Mouse (Mus musculus) kidney, postnatal 10 days (tissue): ENCODE data around the gene Unc13d.
"Not testable (repeated sequence)": the region's sequence is repeated elsewhere in the genome, so short reads cannot be mapped to it uniquely, and the experiment has no call there.

ENCODE experiments used
- DNase-seq: peaks from one replicate; pipeline ENCODE4 v3.0.0; 2021; ENCODE audit warnings: mixed read lengths

Gene Unc13d

DNA sequence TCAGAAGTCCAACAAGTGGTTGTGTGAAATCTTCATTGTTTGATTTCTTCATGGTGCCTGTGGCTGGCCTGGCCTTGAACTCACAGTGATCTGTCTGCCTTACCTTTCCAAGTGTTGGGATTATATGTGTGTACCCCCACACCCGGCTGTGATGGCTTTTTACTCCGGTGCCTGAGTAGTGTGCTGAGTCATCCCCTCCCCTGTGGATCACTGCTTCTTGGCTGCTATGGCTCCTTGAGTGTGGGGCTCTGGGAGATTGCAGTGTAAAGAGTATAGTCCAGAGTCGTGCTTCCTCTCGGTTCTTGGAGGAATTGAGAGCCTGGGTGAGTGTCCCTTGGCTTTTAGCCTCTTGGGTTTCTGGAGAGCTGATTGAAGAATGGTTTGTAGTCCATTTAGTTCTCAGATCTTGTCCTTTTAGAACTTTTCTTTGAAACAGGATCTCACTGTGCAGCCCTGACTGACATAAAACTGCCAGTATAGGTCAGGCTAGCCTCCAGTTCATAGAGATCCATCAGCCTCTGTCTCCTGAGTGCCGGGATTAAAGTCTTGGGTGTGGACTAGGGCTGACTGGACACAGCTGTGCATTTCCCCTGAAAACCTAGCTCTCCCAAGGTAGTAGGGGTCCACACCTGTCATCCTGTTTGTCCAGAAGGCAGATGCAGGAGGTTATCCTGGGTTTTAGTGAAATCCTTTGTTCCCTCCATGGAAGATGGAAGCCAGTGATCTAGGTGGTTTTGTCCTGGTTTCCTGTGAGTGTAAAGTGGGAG lies 35.2 kb downstream of the Unc13d start:
- DNase-seq, result no peak

- no peak for DNase-seq
Measured at GRCm38 (mm10) chr11:116041833-116042232, 35.9 kb downstream of the Unc13d start.

- DNase-seq, result no peak
Measured at GRCm38 (mm10) chr11:116040593-116040992, 37.2 kb downstream of the Unc13d start.

DNA sequence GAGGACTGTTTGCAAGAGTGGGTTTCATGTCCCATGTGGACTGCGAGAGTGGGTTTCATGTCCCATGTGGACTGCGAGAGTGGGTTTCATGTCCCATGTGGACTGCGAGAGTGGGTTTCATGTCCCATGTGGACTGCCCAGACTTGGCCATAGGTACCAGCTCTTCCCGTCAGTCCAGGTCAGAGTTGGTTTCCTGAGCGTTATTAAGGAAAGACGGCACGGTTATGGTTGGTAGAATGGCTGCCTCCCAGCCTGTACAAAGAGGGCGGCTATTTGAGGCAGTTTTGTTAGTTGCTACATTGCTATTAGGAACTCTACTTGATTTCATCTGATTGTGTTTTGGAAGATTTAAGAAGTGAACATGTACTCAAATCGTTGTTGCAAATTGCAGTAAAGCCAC lies 39.9 kb downstream of the Unc13d start:
- DNase-seq, result no peak

DNA sequence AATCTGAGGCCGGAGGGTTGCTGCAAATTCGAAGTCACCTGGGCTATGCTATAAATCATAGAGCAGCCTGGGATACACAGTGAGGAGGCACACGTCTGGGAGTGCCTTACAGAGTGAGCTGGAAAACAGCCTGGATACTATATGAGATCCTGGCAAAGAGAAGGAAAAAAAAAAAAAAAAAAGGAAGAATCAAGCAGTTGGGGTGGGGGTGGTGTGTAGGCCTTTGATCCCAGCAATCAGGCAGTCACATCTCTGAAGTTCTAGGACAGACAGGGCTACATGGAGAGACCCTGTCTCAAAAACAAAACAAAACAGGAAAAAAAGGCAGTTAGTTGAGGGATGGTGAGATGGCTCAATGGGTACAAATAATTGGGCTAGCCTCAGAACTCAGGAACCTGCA lies 41.1 kb downstream of the Unc13d start:
- DNase-seq, result no peak

DNA sequence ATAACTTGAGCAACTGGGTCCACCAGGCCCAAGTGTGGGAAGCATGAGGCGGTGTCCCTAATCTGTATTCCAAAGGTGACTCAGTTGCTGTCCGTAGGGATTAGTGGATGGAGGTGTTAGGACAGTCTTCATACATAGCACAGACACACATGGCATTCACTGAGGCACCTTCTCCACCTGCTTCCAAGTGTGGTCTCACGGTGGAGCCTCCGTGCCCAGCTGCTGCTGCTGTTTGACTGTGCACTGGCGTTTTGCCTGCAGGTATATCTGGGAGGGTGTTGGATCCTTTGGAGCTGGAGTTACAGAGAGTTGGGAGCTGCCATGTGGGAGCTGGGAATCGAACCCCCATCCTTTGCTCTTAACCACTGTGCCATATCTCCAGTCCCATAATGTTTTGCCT lies 43.2 kb downstream of the Unc13d start:
- DNase-seq, result no peak

GRCm38 (mm10) chr11:116030898-116031845 lies 46.6 kb downstream of the Unc13d start:
- DNase-seq, result peak; percentile 50

GRCm38 (mm10) chr11:116030088-116030897 lies 47.5 kb downstream of the Unc13d start, which contains the start of gene Unk:
Gene Unk, plus strand, starts transcription at chr11:116030322.
- DNase-seq, result peak; percentile 98

DNA sequence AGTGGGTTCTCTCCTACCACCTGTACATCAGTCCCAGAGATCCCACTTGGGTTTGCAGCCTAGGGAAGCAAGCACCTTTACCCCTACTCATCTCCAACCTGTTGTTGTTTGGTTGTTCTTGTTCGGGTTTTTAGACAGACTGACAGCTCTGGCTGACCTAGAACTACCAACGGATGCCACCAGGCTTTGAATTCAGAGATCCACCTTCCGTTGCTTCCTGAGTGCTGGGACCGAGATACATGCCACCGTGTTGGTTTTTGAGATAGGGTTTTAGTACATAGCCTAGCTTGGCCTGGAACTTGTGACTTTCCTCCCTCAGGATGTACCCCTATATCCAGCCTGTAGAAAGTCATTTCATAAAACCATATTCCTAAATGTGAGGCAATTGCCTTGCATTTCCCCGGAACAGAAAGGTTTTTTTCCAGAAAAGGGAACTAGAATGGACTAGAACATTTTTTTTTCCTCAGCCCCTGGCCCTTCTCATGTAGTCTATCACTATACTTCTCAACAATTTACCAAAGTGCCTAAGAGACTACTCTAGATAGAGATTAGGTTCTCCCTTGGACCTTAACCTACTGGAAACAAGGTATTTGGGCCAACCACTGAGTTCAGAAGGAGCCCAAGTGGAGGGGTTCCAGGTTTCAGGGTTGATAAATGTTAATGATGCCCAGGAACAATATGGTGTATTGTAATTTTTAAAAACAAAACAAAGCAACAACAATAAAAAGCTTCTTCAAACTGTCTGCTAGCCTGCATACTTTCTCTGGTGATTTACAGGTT lies 48.5 kb downstream of the Unc13d start:
- DNase-seq, result no peak

DNA sequence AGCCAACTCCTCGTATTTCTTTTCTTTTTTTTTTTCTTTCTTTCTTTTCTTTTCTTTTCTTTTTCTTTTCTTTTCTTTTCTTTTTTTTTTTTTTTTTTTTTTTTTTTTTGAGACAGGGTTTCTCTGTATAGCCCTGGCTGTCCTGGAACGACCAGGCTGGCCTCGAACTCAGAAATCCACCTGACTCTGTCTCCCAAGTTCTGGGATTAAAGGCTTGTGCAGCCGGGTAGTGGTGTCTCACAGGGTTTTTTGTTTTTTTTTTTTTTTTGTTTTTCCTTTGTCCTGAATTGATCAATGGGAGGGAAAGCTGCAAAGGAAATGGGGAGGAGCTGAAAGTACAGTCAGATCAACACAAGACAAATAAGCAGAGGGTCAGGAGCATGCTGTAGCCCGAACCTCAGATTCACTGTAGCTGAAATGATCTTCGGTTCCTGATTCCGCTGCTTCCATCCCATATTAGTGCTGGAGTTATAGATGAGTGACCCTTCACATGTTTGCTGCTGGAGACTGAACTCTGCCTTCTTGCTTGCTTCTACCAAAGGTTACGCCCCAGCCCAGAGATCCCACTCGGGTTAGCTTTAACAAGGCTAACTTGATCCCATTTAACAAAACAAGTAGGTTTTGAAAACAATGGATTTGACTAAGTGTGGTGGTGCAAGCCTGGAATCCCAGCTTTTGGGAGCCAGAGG lies 49.4 kb downstream of the Unc13d start:
- no peak for DNase-seq

DNA sequence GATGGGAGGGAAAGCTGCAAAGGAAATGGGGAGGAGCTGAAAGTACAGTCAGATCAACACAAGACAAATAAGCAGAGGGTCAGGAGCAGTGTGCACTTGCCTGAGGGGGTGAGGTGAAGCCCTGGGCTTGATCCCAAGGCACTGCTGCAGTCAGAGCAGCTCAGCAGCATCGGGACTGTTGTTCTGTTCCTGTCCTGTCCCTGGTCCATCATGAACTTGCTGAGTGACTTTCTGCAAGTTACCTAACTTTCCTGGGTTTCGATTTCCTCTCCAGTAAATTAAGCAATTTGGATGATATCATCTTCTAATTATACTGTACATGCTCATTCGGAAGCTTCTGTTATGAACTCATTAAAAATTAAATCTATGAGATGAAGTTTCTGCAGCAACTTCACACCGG lies 50.0 kb downstream of the Unc13d start, which contains the start of gene H3f3b:
TSS of gene H3f3b (minus strand) at position 207 of the 400 bp plus-strand sequence.
- DNase-seq, result no peak

DNA sequence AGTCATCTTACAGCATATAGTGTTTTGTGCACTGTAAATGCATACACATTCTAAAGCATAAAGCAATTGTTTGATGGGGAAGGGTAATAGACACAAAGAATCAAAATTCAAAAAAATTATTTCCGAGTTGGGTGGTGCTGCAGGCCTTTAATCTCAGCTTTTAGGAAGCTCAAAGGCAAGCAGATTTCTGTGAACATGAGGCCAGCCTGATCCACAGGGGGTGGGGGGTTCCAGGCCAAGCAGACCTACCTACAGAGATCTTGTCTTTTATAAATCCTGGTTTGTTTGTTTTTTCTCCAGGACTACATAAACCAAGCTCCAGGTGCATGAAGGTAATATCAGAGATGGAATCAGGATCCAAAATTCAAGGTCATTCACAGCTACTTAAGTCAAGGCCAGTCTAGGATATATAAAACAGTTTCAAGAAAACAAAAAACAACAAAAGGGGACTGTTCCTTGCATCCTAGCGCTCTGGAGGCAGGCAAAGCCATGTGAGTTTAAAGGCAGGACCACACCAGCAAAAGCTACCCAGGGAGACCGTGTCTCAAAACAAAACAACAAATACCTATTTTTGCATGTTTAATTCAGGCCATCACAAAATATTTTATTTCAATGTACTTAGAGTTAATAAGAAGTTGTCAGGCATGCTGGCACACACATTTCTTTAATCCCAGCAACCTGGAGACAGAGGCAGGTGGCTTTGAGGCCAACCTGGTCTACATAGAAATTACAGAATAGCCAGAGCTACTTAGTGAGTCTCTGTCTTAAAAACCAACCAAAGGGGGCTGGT lies 52.5 kb downstream of the Unc13d start:
- DNase-seq, result no peak

GRCm38 (mm10) chr11:116024356-116024808 lies 53.4 kb downstream of the Unc13d start:
- peak; percentile 96 for DNase-seq

GRCm38 (mm10) chr11:116023771-116024355 lies 53.9 kb downstream of the Unc13d start:
- DNase-seq, result peak; percentile 89

DNA sequence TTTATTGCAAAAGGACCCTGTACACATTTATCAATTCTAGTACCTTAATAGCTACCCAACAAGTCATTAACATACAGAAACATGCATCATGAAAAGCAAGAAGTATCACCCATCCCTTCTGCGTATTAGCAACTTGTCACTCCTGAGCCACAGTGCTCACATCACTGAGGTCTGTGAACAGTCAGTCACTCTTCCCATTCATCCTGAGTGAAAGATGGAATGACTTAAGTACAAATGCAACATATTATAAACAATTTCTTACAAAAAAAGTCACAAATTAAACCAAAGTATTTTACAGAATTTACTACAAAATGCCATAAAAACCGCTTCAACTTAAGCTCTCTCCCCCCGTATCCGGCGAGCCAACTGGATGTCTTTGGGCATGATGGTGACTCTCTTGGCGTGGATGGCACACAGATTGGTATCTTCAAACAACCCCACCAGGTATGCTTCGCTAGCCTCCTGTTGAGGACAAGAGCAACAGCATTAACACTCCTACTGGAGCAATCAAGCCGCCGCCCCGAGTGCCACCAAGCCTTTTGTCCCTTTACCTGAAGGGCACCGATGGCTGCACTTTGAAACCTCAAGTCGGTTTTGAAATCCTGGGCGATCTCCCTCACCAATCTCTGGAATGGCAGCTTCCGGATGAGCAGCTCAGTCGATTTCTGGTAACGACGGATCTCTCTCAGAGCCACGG lies 54.5 kb downstream of the Unc13d start:
- not testable (repeated sequence) for DNase-seq

DNA sequence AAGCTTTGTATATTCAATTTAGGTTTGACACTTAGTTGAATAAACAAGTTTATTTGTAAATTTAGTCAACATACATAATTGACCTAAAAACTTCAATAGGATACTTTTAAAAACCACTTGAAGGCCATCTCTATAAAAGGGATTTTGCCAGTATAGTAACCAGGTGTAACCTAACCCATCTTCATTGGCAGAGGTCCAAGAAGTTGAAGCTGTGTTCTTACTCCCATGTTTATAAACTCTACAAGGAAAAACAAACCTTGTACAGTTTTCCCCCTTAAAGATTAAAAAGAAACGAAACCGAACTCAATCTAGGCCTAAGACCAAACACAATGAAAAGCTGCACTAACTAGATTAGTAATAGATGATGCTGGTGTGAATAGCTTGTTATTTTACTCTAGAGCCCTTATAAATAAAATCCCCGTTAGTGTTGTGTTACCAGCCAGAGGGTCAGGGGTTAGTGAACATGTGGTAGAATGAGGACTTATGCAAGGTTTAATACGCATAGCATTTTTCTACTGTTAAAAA lies 55.4 kb downstream of the Unc13d start:
- DNase-seq, result no peak

DNA sequence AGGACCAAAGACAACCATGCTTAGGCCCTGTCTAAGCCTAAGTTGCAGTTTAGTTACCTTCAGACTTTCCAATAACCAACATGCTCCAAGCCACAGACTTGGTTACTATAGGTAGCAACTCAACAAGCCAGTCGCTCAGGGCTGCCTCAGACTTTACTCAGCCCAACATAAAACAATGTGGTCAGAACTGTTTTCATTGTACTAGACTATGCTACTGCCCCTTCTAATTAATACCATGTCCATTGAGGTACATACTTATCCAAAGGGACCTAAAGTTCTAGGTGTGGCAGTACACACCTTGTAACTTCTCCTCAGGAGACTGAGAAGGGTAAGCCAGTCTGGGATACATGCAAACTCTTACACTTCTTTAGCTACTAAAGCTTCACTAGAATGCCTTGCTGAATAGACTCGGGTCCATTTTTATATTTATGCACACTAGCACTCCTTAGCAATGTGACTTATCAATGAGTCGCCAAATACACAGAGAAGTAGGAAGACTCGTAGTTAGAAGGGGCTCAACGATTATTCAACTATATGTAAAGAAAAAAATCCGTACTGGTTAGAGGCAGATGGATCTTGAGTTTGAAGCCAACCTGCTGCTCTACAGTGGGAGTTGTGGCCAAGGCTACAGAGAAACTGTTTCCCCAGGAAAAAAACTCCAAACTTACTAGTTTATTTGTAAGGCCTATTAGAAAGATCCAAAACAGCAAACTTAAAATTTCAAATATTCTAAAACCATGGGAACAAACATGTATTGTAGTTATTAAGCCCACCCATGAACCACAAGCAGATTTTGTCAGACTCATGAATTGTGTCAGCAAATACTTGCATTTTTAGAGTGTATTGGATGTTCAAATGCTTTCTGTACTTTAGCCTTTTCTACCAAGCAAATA lies 56.2 kb downstream of the Unc13d start:
- no peak for DNase-seq

- DNase-seq, result no peak
Measured at GRCm38 (mm10) chr11:116020519-116020922, 57.2 kb downstream of the Unc13d start.
